Mouse (Mus musculus): ENCODE results near the gene Rcc2. TPM values are rescaled to one million over a fixed set of nuclear protein-coding genes. Genes with fewer than 3 reads are reported as not detected.
A peak's percentile ranks its signal among the peaks of the same experiment; 100 is the strongest.

Gene Rcc2
- polyA plus RNA-seq, 1 experiment from 2014 or later = 35.6 TPM

DNA sequence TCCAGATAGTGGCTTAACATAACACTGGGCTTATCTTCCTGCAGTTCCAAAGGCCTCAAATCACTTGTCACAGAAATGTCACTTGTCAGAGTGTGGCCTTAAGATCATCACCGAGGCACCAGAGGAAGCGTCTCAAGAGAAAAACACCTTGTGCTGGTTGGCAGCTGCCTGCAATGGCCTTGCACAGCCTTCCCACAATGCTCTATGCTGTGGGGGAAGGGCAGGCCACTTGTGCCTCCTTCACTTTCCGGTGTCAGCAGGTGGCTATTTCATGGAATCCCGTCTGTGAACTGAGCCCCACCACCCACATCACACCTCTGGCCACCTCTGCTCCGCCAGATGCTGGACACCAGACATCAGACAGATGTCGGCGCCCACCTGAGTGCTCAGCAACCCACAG, 53.0 kb downstream of the Rcc2 start:
- Histone ChIP-seq H3K36me3 (ENCODE audit: insufficient read depth, low read length) (no peaks in the 10 kb centered on the region), H3K9me3 (replicated peaks; ENCODE audit: low read length) (no peaks in the 10 kb centered on the region), H3K4me1 (replicated peaks; ENCODE audit: insufficient read depth, low read length) (no peaks in the 10 kb centered on the region), H3K4me2 (ENCODE audit: low read length) (no peak overlapping the region), H3K27me3 (ENCODE audit: insufficient read depth, low read length) (no peaks in the 10 kb centered on the region), H3K4me3 (replicated peaks; ENCODE audit: low read depth, low read length) (no peak overlapping the region), H3K9ac (ENCODE audit: low read depth, low read length) (no peak overlapping the region), H3K27ac (no peak overlapping the region)
- no peak for DNase-seq (ENCODE audit: low spot score)
- WGBS = 55% methylated on average over 7 of the region's 7 CpGs
- no peak for TF ChIP-seq CTCF (IDR thresholded peaks at IDR 0.05; ENCODE audit: low read depth)
- ATAC-seq (replicated peaks; ENCODE audit: low FRiP score, low read depth) = no peak

DNA sequence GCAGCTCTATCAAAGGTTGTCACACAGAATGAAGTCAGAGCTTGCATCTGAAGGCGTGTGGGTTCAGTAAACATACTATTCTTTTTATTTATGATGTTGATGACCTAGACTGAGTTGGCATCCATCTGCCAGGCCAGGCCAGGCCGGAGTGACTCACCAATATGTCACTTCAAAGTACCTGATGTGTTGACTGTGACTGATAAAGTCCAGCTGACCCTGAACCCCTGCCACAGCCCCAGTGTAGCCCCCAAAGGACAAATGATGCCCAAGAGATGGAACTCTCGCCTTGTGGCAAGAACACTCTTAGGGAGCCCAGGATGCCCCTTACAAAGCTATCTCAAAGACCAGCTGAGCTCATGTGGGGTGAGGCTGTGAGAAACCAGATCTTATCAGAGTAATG, 55.5 kb downstream of the Rcc2 start:
- H3K27me3 ChIP-seq (ENCODE audit: insufficient read depth, low read length) = no peaks in the 10 kb centered on the region
- no peaks in the 10 kb centered on the region for H3K4me1 ChIP-seq (replicated peaks; ENCODE audit: insufficient read depth, low read length)
- H3K9ac ChIP-seq (ENCODE audit: low read depth, low read length) = no peak overlapping the region
- H3K4me3 ChIP-seq (replicated peaks; ENCODE audit: low read depth, low read length) = no peak overlapping the region
- H3K4me2 ChIP-seq (ENCODE audit: low read length) = no peak overlapping the region
- no peaks in the 10 kb centered on the region for H3K9me3 ChIP-seq (replicated peaks; ENCODE audit: low read length)
- no peaks in the 10 kb centered on the region for H3K36me3 ChIP-seq (ENCODE audit: insufficient read depth, low read length)
- TF ChIP-seq CTCF (IDR thresholded peaks at IDR 0.05; ENCODE audit: low read depth) = no peak
- DNase-seq (ENCODE audit: low spot score) (no peak), ATAC-seq (replicated peaks; ENCODE audit: low FRiP score, low read depth) (no peak)
- WGBS = 82% methylated on average over 3 of the region's 3 CpGs
- no peak overlapping the region for H3K27ac ChIP-seq

DNA sequence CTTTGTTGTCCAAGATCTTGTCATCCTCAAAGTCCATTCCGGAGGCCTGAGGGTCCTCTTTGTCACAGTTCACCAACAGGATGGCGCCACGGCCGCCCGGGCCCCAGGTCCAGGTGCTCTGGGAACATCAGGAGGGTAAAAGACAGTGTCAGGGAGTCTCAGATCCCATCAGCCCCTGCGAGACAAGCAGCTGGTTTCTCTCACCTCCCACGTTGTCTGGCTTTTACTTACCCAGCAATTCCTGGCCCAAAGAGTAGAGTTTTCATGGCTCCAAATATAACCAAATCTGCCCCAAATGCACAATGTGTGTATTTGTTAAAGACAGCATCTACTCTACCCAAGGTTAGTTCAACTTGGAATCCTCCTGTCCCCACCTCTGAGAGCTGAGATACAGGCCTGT, 61.3 kb downstream of the Rcc2 start:
- no peaks in the 10 kb centered on the region for H3K4me1 ChIP-seq (replicated peaks; ENCODE audit: insufficient read depth, low read length)
- DNase-seq (ENCODE audit: low spot score) (no peak), ATAC-seq (replicated peaks; ENCODE audit: low FRiP score, low read depth) (no peak)
- H3K27me3 ChIP-seq (ENCODE audit: insufficient read depth, low read length) = no peaks in the 10 kb centered on the region
- no peak overlapping the region for H3K27ac ChIP-seq
- WGBS = 65% methylated on average over 7 of the region's 7 CpGs
- no peak overlapping the region for H3K9ac ChIP-seq (ENCODE audit: low read depth, low read length)
- H3K36me3 ChIP-seq (ENCODE audit: insufficient read depth, low read length) = no peaks in the 10 kb centered on the region
- no peak overlapping the region for H3K4me3 ChIP-seq (replicated peaks; ENCODE audit: low read depth, low read length)
- no peaks in the 10 kb centered on the region for H3K9me3 ChIP-seq (replicated peaks; ENCODE audit: low read length)
- no peak for TF ChIP-seq CTCF (IDR thresholded peaks at IDR 0.05; ENCODE audit: low read depth)
- no peak overlapping the region for H3K4me2 ChIP-seq (ENCODE audit: low read length)

DNA sequence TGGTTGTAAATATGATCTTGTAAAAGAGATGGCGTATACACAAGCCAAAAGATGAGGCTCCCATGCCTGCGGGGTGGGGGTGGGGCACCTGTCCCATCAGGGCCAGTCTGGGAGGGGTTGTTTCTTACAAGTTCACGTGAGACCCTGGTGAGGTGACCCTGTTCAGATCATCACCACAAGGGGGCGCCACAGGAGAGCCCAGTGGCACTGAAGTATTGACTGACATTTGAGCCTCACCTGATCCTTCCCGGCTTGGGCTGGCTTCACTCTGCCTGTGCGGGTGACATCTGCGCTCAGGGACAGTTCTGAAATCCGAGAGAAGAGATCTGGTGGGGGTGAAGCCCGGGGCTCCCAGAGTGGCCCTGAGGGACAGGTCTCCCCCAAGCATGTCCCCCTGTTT, 62.8 kb downstream of the Rcc2 start:
- Histone ChIP-seq H3K4me3 (replicated peaks; ENCODE audit: low read depth, low read length) (no peak overlapping the region), H3K4me2 (ENCODE audit: low read length) (no peak overlapping the region), H3K36me3 (ENCODE audit: insufficient read depth, low read length) (no peaks in the 10 kb centered on the region), H3K27me3 (ENCODE audit: insufficient read depth, low read length) (no peaks in the 10 kb centered on the region), H3K27ac (no peak overlapping the region), H3K9me3 (replicated peaks; ENCODE audit: low read length) (no peaks in the 10 kb centered on the region), H3K9ac (ENCODE audit: low read depth, low read length) (no peak overlapping the region), H3K4me1 (replicated peaks; ENCODE audit: insufficient read depth, low read length) (no peaks in the 10 kb centered on the region)
- DNase-seq (ENCODE audit: low spot score) (peak; percentile 44), ATAC-seq (replicated peaks; ENCODE audit: low FRiP score, low read depth) (no peak)
- WGBS = 17% methylated on average over 9 of the region's 9 CpGs
- TF ChIP-seq CTCF (IDR thresholded peaks at IDR 0.05; ENCODE audit: low read depth) = peak; percentile 72

DNA sequence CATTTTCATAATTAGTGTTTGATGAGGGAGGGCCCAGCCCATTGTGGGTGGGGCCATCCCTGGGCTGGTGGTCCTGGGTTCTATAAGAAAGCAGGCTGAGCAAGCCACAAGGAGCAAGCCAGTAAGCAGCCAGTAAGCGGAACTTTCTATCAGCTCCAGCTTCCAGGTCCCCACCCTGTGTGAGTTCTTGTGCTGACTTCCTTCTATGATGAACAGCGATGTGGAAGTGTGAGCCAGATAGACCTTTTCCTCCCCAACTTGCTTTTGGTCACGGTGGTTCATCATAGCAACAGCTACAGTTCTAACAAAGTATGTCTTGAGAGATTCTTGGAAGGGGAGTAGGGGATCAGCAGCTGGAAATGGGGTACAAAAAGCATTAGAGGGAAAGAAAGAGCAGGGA, 65.6 kb downstream of the Rcc2 start:
- no peaks in the 10 kb centered on the region for H3K36me3 ChIP-seq (ENCODE audit: insufficient read depth, low read length)
- DNase-seq (ENCODE audit: low spot score) (no peak), ATAC-seq (replicated peaks; ENCODE audit: low FRiP score, low read depth) (no peak)
- no peak overlapping the region for H3K27ac ChIP-seq
- H3K9ac ChIP-seq (ENCODE audit: low read depth, low read length) = no peak overlapping the region
- no peak overlapping the region for H3K4me3 ChIP-seq (replicated peaks; ENCODE audit: low read depth, low read length)
- H3K4me1 ChIP-seq (replicated peaks; ENCODE audit: insufficient read depth, low read length) = no peaks in the 10 kb centered on the region
- no peak for TF ChIP-seq CTCF (IDR thresholded peaks at IDR 0.05; ENCODE audit: low read depth)
- H3K9me3 ChIP-seq (replicated peaks; ENCODE audit: low read length) = no peaks in the 10 kb centered on the region
- WGBS = 82% methylated on average over 3 of the region's 3 CpGs
- no peak overlapping the region for H3K4me2 ChIP-seq (ENCODE audit: low read length)
- no peaks in the 10 kb centered on the region for H3K27me3 ChIP-seq (ENCODE audit: insufficient read depth, low read length)

DNA sequence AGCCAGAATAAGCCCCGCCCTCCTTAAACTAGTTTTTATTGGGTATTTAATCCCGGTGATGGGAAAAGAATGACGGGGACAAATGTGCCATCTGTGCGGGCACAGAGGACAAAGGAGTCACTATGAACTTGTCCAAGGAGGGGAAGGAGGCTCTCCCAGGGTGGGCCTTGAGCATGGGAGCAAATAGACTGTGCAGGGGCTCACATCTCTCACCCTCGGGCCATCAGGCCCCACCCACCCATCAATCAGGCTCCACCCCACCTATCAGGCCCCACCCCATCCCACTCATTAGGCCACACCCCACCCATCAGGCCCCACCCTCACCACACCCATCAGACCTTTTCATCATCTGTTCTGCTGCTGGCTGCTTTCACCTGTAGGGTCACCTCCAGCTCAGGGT, 68.6 kb downstream of the Rcc2 start:
- H3K9me3 ChIP-seq (replicated peaks; ENCODE audit: low read length) = no peaks in the 10 kb centered on the region
- WGBS = 90% methylated on average over 5 of the region's 5 CpGs
- H3K9ac ChIP-seq (ENCODE audit: low read depth, low read length) = no peak overlapping the region
- H3K27ac ChIP-seq = no peak overlapping the region
- DNase-seq (ENCODE audit: low spot score) (no peak), ATAC-seq (replicated peaks; ENCODE audit: low FRiP score, low read depth) (no peak)
- H3K4me2 ChIP-seq (ENCODE audit: low read length) = no peak overlapping the region
- no peaks in the 10 kb centered on the region for H3K27me3 ChIP-seq (ENCODE audit: insufficient read depth, low read length)
- no peak for TF ChIP-seq CTCF (IDR thresholded peaks at IDR 0.05; ENCODE audit: low read depth)
- H3K4me1 ChIP-seq (replicated peaks; ENCODE audit: insufficient read depth, low read length) = no peaks in the 10 kb centered on the region
- H3K4me3 ChIP-seq (replicated peaks; ENCODE audit: low read depth, low read length) = no peak overlapping the region
- no peaks in the 10 kb centered on the region for H3K36me3 ChIP-seq (ENCODE audit: insufficient read depth, low read length)

DNA sequence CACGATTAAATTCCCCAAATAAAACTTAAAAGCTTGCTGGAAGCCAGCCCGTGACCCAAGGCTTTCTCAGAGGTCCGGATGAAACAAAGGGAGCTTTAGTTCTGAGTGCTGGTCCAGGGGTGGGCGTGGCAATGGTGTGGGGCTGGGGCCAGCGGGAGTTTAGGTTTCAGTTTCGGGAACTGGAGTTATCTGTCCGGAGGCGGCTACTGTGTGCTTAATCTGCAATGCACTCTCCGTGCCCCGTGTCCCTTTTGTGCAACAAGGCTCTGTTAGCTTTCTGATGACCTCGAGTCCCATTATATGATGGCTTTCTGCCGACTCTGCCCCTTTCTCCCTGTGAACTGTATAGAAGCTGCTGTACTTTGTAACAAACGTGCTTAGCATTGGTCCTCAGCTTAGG, 70.1 kb downstream of the Rcc2 start:
- peak overlapping the region; percentile 28 for H3K4me3 ChIP-seq (replicated peaks; ENCODE audit: low read depth, low read length)
- H3K4me2 ChIP-seq (ENCODE audit: low read length) = peak overlapping the region; percentile 57
- ATAC-seq (replicated peaks; ENCODE audit: low FRiP score, low read depth) = no peak
- H3K27me3 ChIP-seq (ENCODE audit: insufficient read depth, low read length) = no peaks in the 10 kb centered on the region
- 0 out of 2 replicates have a peak overlapping the region, but pooled peaks have one; percentile 18 for H3K9ac ChIP-seq (ENCODE audit: low read depth, low read length)
- no peaks in the 10 kb centered on the region for H3K4me1 ChIP-seq (replicated peaks; ENCODE audit: insufficient read depth, low read length)
- no peaks in the 10 kb centered on the region for H3K9me3 ChIP-seq (replicated peaks; ENCODE audit: low read length)
- 0 out of 2 replicates have a peak overlapping the region, but pooled peaks have one; percentile 40 for H3K27ac ChIP-seq
- peak; percentile 72 for DNase-seq (ENCODE audit: low spot score)
- no peaks in the 10 kb centered on the region for H3K36me3 ChIP-seq (ENCODE audit: insufficient read depth, low read length)
- 3% methylated on average over 13 of the region's 13 CpGs for WGBS
- TF ChIP-seq CTCF (IDR thresholded peaks at IDR 0.05; ENCODE audit: low read depth) = no peak

Data from kidney, postnatal 0 days (tissue).